Mouse (Mus musculus): ENCODE results near the gene Hoxd10. TPM values are rescaled to one million over a fixed set of nuclear protein-coding genes. Genes with fewer than 3 reads are reported as not detected.

Hoxd10 gene
- total and polyA plus RNA-seq, 3 experiments, result not detected

- in situ Hi-C loops (cut with MboI; ENCODE audit: low pct_ligation_motif_present, low pct_unique_long_range_greater_than_20kb, low sequenced_read_pairs), result loop anchor here (25.0 kb wide), 1 partner anchor 633 kb away; no protein-coding TSS in a partner anchor
- no peak overlapping the region for H3K4me2 ChIP-seq (ENCODE audit: insufficient read depth, low read depth, poor library complexity, severe bottlenecking)
These were observed 12.1 kb upstream of the Hoxd10 start for GRCm38 (mm10) chr2:74679596-74679971.

GRCm38 (mm10) chr2:74679980-74680379 lies 11.7 kb upstream of the Hoxd10 start:
- Histone ChIP-seq H3K27me3 (replicated peaks) (no peaks in the 10 kb centered on the region), H3K9me3 (replicated peaks; ENCODE audit: low read length) (peaks cover 27% of the 10 kb centered on the region), H3K4me2 (ENCODE audit: insufficient read depth, low read depth, poor library complexity, severe bottlenecking) (no peak overlapping the region), H3K27ac (ENCODE audit: insufficient read depth, low read depth) (no peak overlapping the region), H3K4me1 (ENCODE audit: control insufficient read depth in 1 of 2, insufficient read depth in 2 of 2) (no peaks in the 10 kb centered on the region), H3K79me2 (replicated peaks; ENCODE audit: control insufficient read depth, extremely low read depth, insufficient read depth, poor library complexity, severe bottlenecking) (no peaks in the 10 kb centered on the region), H3K36me3 (replicated peaks in 1 of 2; ENCODE audit: control insufficient read depth in 1 of 2, insufficient read depth in 1 of 2, low read length in 1 of 2) (no peaks in the 10 kb centered on the region), H3K9ac (ENCODE audit: insufficient read depth, low read depth) (no peak overlapping the region), H3K4me3 (replicated peaks in 1 of 3; ENCODE audit: low read depth in 2 of 3, low read length in 2 of 3, poor library complexity in 1 of 3) (no peak overlapping the region)
- no peak for TF ChIP-seq JUND (conservative IDR thresholded peaks at IDR 0.05; ENCODE audit: low read depth, low read length)
- no peak for TF ChIP-seq SIN3A (IDR thresholded peaks at IDR 0.05; ENCODE audit: low read length)
- no peak for TF ChIP-seq GABPA (IDR thresholded peaks at IDR 0.05; ENCODE audit: insufficient replicate concordance, low read depth, low read length)
- TF ChIP-seq JUN (IDR thresholded peaks at IDR 0.05; ENCODE audit: insufficient read depth, low read depth, low read length), result no peak
- no peak for TF ChIP-seq CHD2 (IDR thresholded peaks at IDR 0.05; ENCODE audit: low read length)
- no peak for TF ChIP-seq IRF4 (IDR thresholded peaks at IDR 0.05; ENCODE audit: low read depth, low read length)
- TF ChIP-seq POLR2A (IDR thresholded peaks at IDR 0.05; ENCODE audit: low read depth, low read length), result no peak
- TF ChIP-seq KAT2A (IDR thresholded peaks at IDR 0.05; ENCODE audit: insufficient replicate concordance, low read length), result no peak
- no peak for TF ChIP-seq TBP (conservative IDR thresholded peaks at IDR 0.05; ENCODE audit: low read depth, low read length)
- no peak for TF ChIP-seq NELFE (IDR thresholded peaks at IDR 0.05; ENCODE audit: low read depth, low read length)
- TF ChIP-seq ZC3H11A (IDR thresholded peaks at IDR 0.05; ENCODE audit: low read depth, low read length), result no peak
- dilution Hi-C loops (cut with MboI; ENCODE audit: extremely low pct_ligation_motif_present, extremely low pct_unique_long_range_greater_than_20kb, low sequenced_read_pairs) (no loop called here), in situ Hi-C loops (cut with MboI; ENCODE audit: low pct_ligation_motif_present, low pct_unique_long_range_greater_than_20kb, low sequenced_read_pairs) (loop anchor here (25.0 kb wide), 1 partner anchor 632 kb away; no protein-coding TSS in a partner anchor)
- DNase-seq (ENCODE audit: extremely low read depth), result no peak

More at GRCm38 (mm10) chr2:74679596-74679971, 12.1 kb upstream of the Hoxd10 start:
- no peak for DNase-seq (ENCODE audit: extremely low read depth)
- H3K27ac ChIP-seq (ENCODE audit: insufficient read depth, low read depth), result no peak overlapping the region
- no peaks in the 10 kb centered on the region for H3K79me2 ChIP-seq (replicated peaks; ENCODE audit: control insufficient read depth, extremely low read depth, insufficient read depth, poor library complexity, severe bottlenecking)
- H3K36me3 ChIP-seq (replicated peaks in 1 of 2; ENCODE audit: control insufficient read depth in 1 of 2, insufficient read depth in 1 of 2, low read length in 1 of 2), result no peaks in the 10 kb centered on the region
- TF ChIP-seq CHD1 (IDR thresholded peaks at IDR 0.05; ENCODE audit: low read depth, low read length), result no peak
- no peak for TF ChIP-seq CTCF (conservative IDR thresholded peaks at IDR 0.05 in 1 of 2, IDR thresholded peaks at IDR 0.05 in 1 of 2; ENCODE audit: low read depth in 2 of 2, low read length in 2 of 2)
- TF ChIP-seq MYC (IDR thresholded peaks at IDR 0.05; ENCODE audit: low read depth, low read length), result no peak
- TF ChIP-seq RCOR1 (conservative IDR thresholded peaks at IDR 0.05; ENCODE audit: low read depth, low read length), result no peak
- TF ChIP-seq ZMIZ1 (IDR thresholded peaks at IDR 0.05; ENCODE audit: low read depth, low read length), result no peak
- no peak for TF ChIP-seq JUND (conservative IDR thresholded peaks at IDR 0.05; ENCODE audit: low read depth, low read length)
- TF ChIP-seq ZKSCAN1 (IDR thresholded peaks at IDR 0.05; ENCODE audit: borderline replicate concordance, low read depth, low read length), result no peak
- no peak for TF ChIP-seq UBTF (IDR thresholded peaks at IDR 0.05; ENCODE audit: low read depth, low read length)
- peaks cover 27% of the 10 kb centered on the region for H3K9me3 ChIP-seq (replicated peaks; ENCODE audit: low read length)
- no peaks in the 10 kb centered on the region for H3K4me1 ChIP-seq (ENCODE audit: control insufficient read depth in 1 of 2, insufficient read depth in 2 of 2)
- dilution Hi-C loops (cut with MboI; ENCODE audit: extremely low pct_ligation_motif_present, extremely low pct_unique_long_range_greater_than_20kb, low sequenced_read_pairs), result no loop called here
- H3K27me3 ChIP-seq (replicated peaks), result no peaks in the 10 kb centered on the region
- H3K4me3 ChIP-seq (replicated peaks in 1 of 3; ENCODE audit: low read depth in 2 of 3, low read length in 2 of 3, poor library complexity in 1 of 3), result no peak overlapping the region
- no peak overlapping the region for H3K9ac ChIP-seq (ENCODE audit: insufficient read depth, low read depth)
